Mouse (Mus musculus): ENCODE results near the gene Atcay. TPM values are rescaled to one million over a fixed set of nuclear protein-coding genes. Genes with fewer than 3 reads are reported as not detected.
A peak's percentile ranks its signal among the peaks of the same experiment; 100 is the strongest.

Gene Atcay
- polyA plus RNA-seq, 1 experiment from 2014 or later, result 2.2 TPM

GRCm38 (mm10) chr10:81249442-81249841 is 18.8 kb upstream of the Atcay start:
- DNase-seq (ENCODE audit: low spot score) (no peak), ATAC-seq (replicated peaks; ENCODE audit: low FRiP score, low TSS enrichment, low read depth) (no peak)
- Histone ChIP-seq H3K27me3 (replicated peaks; ENCODE audit: control insufficient read depth, insufficient read depth, low read length) (peaks cover 33% of the 10 kb centered on the region), H3K9me3 (ENCODE audit: control insufficient read depth, low read length) (no peaks in the 10 kb centered on the region), H3K4me2 (ENCODE audit: low read length) (no peak overlapping the region), H3K4me1 (replicated peaks; ENCODE audit: control insufficient read depth, insufficient read depth, low read length) (peaks cover 4% of the 10 kb centered on the region), H3K9ac (ENCODE audit: low read length) (no peak overlapping the region), H3K36me3 (ENCODE audit: control insufficient read depth, insufficient read depth, low read length) (no peaks in the 10 kb centered on the region), H3K27ac (ENCODE audit: low read depth) (no peak overlapping the region), H3K4me3 (ENCODE audit: low read depth, low read length) (no peak overlapping the region)
- WGBS, result 75% methylated on average over 8 of the region's 8 CpGs

DNA sequence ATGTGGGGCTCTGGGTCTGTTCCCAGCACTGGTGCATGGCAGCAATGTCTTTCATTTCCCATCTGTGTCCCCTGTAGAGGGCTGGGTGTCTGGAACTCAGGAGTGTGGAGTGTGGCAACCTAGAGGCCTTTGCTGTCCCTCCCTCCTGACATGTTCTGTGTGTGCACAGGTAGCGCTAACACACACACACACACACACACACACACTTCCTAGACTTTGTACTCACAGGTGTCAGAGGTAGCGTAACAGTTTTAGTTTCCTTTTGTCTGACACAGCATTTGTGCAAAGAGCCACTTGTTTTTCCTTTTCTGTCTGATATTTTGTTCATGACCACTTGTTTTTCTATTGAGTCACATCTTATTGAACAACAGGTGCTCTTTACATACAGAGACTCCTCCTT is 17.2 kb upstream of the Atcay start:
- no peak overlapping the region for H3K4me3 ChIP-seq (ENCODE audit: low read depth, low read length)
- WGBS, result 100% methylated on average over 2 of the region's 2 CpGs
- no peak overlapping the region for H3K9ac ChIP-seq (ENCODE audit: low read length)
- peaks cover 16% of the 10 kb centered on the region for H3K27me3 ChIP-seq (replicated peaks; ENCODE audit: control insufficient read depth, insufficient read depth, low read length)
- H3K36me3 ChIP-seq (ENCODE audit: control insufficient read depth, insufficient read depth, low read length), result no peaks in the 10 kb centered on the region
- H3K4me2 ChIP-seq (ENCODE audit: low read length), result no peak overlapping the region
- no peak for ATAC-seq (replicated peaks; ENCODE audit: low FRiP score, low TSS enrichment, low read depth)
- H3K9me3 ChIP-seq (ENCODE audit: control insufficient read depth, low read length), result no peaks in the 10 kb centered on the region
- H3K4me1 ChIP-seq (replicated peaks; ENCODE audit: control insufficient read depth, insufficient read depth, low read length), result peaks cover under 1% of the 10 kb centered on the region; the same call in 1 of the 2 replicates
- DNase-seq (ENCODE audit: low spot score), result no peak
- no peak overlapping the region for H3K27ac ChIP-seq (ENCODE audit: low read depth)

DNA sequence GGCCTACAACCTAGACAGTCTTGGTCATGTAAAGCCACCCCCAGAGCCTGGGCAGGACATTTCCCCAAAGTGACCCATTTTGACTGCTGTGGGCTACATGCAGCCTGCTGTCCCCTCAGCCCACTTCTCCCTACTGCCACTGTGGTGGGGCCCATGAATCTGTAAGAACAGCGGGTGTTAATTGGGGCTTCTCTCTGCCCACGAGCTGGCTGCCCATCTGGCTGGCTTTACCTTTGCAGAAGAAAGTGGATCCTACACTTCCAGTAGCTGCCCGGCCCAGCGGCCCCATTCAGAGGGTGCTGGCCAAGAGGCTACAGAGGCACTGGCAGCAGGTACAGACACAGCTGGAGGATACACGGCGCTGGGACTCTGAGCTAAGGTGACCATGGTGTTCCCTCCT is 14.5 kb upstream of the Atcay start:
- no peak for DNase-seq (ENCODE audit: low spot score)
- 88% methylated on average over 6 of the region's 6 CpGs for WGBS
- Histone ChIP-seq H3K9me3 (ENCODE audit: control insufficient read depth, low read length) (no peaks in the 10 kb centered on the region), H3K4me1 (replicated peaks; ENCODE audit: control insufficient read depth, insufficient read depth, low read length) (no peaks in the 10 kb centered on the region), H3K4me2 (ENCODE audit: low read length) (no peak overlapping the region), H3K27me3 (replicated peaks; ENCODE audit: control insufficient read depth, insufficient read depth, low read length) (peaks cover 11% of the 10 kb centered on the region), H3K36me3 (ENCODE audit: control insufficient read depth, insufficient read depth, low read length) (no peaks in the 10 kb centered on the region), H3K9ac (ENCODE audit: low read length) (no peak overlapping the region), H3K4me3 (ENCODE audit: low read depth, low read length) (no peak overlapping the region), H3K27ac (ENCODE audit: low read depth) (no peak overlapping the region)
- ATAC-seq (replicated peaks; ENCODE audit: low FRiP score, low TSS enrichment, low read depth), result no peak

GRCm38 (mm10) chr10:81244595-81244994 is 14.0 kb upstream of the Atcay start:
- no peaks in the 10 kb centered on the region for H3K9me3 ChIP-seq (ENCODE audit: control insufficient read depth, low read length)
- ATAC-seq (replicated peaks; ENCODE audit: low FRiP score, low TSS enrichment, low read depth), result peak; percentile 61
- no peak overlapping the region for H3K4me3 ChIP-seq (ENCODE audit: low read depth, low read length)
- DNase-seq (ENCODE audit: low spot score), result peak; percentile 94
- H3K36me3 ChIP-seq (ENCODE audit: control insufficient read depth, insufficient read depth, low read length), result no peaks in the 10 kb centered on the region
- 7% methylated on average over 17 of the region's 17 CpGs for WGBS
- no peak overlapping the region for H3K27ac ChIP-seq (ENCODE audit: low read depth)
- peaks cover 17% of the 10 kb centered on the region for H3K27me3 ChIP-seq (replicated peaks; ENCODE audit: control insufficient read depth, insufficient read depth, low read length)
- no peak overlapping the region for H3K4me2 ChIP-seq (ENCODE audit: low read length)
- no peaks in the 10 kb centered on the region; the same call in 1 of the 2 replicates for H3K4me1 ChIP-seq (replicated peaks; ENCODE audit: control insufficient read depth, insufficient read depth, low read length)
- H3K9ac ChIP-seq (ENCODE audit: low read length), result no peak overlapping the region

- peaks cover 21% of the 10 kb centered on the region for H3K27me3 ChIP-seq (replicated peaks; ENCODE audit: control insufficient read depth, insufficient read depth, low read length)
- no peaks in the 10 kb centered on the region; the same call in 1 of the 2 replicates for H3K4me1 ChIP-seq (replicated peaks; ENCODE audit: control insufficient read depth, insufficient read depth, low read length)
- no peaks in the 10 kb centered on the region for H3K36me3 ChIP-seq (ENCODE audit: control insufficient read depth, insufficient read depth, low read length)
- ATAC-seq (replicated peaks; ENCODE audit: low FRiP score, low TSS enrichment, low read depth) (0 out of 2 replicates have a peak, but pooled peaks have one; percentile 4), DNase-seq (ENCODE audit: low spot score) (no peak)
- H3K4me2 ChIP-seq (ENCODE audit: low read length), result no peak overlapping the region
- WGBS, result 74% methylated on average over 4 of the region's 4 CpGs
- H3K9me3 ChIP-seq (ENCODE audit: control insufficient read depth, low read length), result no peaks in the 10 kb centered on the region
- H3K9ac ChIP-seq (ENCODE audit: low read length), result no peak overlapping the region
- H3K4me3 ChIP-seq (ENCODE audit: low read depth, low read length), result no peak overlapping the region
- H3K27ac ChIP-seq (ENCODE audit: low read depth), result no peak overlapping the region
Observed at GRCm38 (mm10) chr10:81244146-81244545, 13.5 kb upstream of the Atcay start.

DNA sequence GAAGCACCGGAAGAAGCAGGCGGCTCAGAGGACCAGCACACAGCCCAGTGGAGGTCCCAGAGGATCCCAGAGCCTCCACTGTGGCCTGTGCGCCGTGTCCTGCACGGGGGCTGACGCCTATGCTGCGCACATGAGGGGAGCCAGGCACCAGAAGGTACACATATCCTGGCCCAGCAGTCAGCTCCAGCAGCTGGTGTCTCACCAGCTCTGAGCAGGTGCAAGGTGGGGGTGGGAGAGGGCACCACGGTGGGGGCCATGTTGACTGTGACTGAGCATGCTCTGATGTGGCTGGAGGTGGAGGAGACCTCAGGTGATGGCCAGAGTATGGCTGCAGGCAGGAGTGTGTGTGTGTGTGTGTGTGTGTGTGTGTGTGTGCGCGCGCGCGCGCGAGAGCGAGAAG is 11.4 kb upstream of the Atcay start:
- ATAC-seq (replicated peaks; ENCODE audit: low FRiP score, low TSS enrichment, low read depth), result no peak
- H3K9ac ChIP-seq (ENCODE audit: low read length), result no peak overlapping the region
- WGBS, result 89% methylated on average over 16 of the region's 16 CpGs

GRCm38 (mm10) chr10:81240876-81241275 is 10.2 kb upstream of the Atcay start:
- Histone ChIP-seq H3K4me1 (replicated peaks; ENCODE audit: control insufficient read depth, insufficient read depth, low read length) (no peaks in the 10 kb centered on the region; the same call in 1 of the 2 replicates), H3K36me3 (ENCODE audit: control insufficient read depth, insufficient read depth, low read length) (no peaks in the 10 kb centered on the region; the same call in 1 of the 2 replicates), H3K27me3 (replicated peaks; ENCODE audit: control insufficient read depth, insufficient read depth, low read length) (peaks cover 24% of the 10 kb centered on the region), H3K4me2 (ENCODE audit: low read length) (no peak overlapping the region), H3K4me3 (ENCODE audit: low read depth, low read length) (no peak overlapping the region), H3K27ac (ENCODE audit: low read depth) (no peak overlapping the region), H3K9me3 (ENCODE audit: control insufficient read depth, low read length) (no peaks in the 10 kb centered on the region), H3K9ac (ENCODE audit: low read length) (no peak overlapping the region)
- no peak for ATAC-seq (replicated peaks; ENCODE audit: low FRiP score, low TSS enrichment, low read depth)
- peak; percentile 84 for DNase-seq (ENCODE audit: low spot score)
- 26% methylated on average over 13 of the region's 13 CpGs for WGBS

More for the DNA sequence above, 11.4 kb upstream of the Atcay start:
- H3K4me2 ChIP-seq (ENCODE audit: low read length), result no peak overlapping the region
- H3K9me3 ChIP-seq (ENCODE audit: control insufficient read depth, low read length), result no peaks in the 10 kb centered on the region
- no peaks in the 10 kb centered on the region; the same call in 1 of the 2 replicates for H3K4me1 ChIP-seq (replicated peaks; ENCODE audit: control insufficient read depth, insufficient read depth, low read length)
- H3K27me3 ChIP-seq (replicated peaks; ENCODE audit: control insufficient read depth, insufficient read depth, low read length), result peaks cover 24% of the 10 kb centered on the region
- no peak for DNase-seq (ENCODE audit: low spot score)
- H3K27ac ChIP-seq (ENCODE audit: low read depth), result no peak overlapping the region
- no peak overlapping the region for H3K4me3 ChIP-seq (ENCODE audit: low read depth, low read length)
- no peaks in the 10 kb centered on the region; the same call in 1 of the 2 replicates for H3K36me3 ChIP-seq (ENCODE audit: control insufficient read depth, insufficient read depth, low read length)

DNA sequence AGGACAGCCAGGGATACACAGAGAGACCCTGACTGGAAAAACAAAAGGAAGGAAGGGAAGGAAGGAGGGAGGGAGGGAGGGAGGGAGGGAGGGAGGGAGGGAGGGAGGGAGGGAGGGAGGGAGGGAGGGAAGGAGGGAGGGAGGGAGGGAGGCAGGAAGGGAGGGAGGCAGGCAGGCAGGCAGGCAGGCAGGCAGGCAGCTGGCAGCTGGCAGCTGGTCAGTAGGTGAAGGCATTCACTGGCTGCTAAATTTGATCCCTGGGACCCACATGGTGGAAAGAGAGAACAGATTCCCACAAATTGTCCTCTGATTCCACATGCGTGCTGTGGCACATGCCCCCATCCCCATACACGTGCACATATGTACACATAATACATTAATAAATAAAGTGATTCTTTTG is 8.0 kb upstream of the Atcay start:
- ATAC-seq (replicated peaks; ENCODE audit: low FRiP score, low TSS enrichment, low read depth) (no peak), DNase-seq (ENCODE audit: low spot score) (no peak)
- H3K27ac ChIP-seq (ENCODE audit: low read depth), result no peak overlapping the region
- WGBS, result 52% methylated on average over 2 of the region's 2 CpGs
- H3K27me3 ChIP-seq (replicated peaks; ENCODE audit: control insufficient read depth, insufficient read depth, low read length), result peaks cover 24% of the 10 kb centered on the region
- no peak overlapping the region for H3K9ac ChIP-seq (ENCODE audit: low read length)
- H3K9me3 ChIP-seq (ENCODE audit: control insufficient read depth, low read length), result no peaks in the 10 kb centered on the region
- H3K4me3 ChIP-seq (ENCODE audit: low read depth, low read length), result no peak overlapping the region
- H3K4me2 ChIP-seq (ENCODE audit: low read length), result no peak overlapping the region
- peaks cover 4% of the 10 kb centered on the region for H3K4me1 ChIP-seq (replicated peaks; ENCODE audit: control insufficient read depth, insufficient read depth, low read length)
- no peaks in the 10 kb centered on the region; the same call in 1 of the 2 replicates for H3K36me3 ChIP-seq (ENCODE audit: control insufficient read depth, insufficient read depth, low read length)

DNA sequence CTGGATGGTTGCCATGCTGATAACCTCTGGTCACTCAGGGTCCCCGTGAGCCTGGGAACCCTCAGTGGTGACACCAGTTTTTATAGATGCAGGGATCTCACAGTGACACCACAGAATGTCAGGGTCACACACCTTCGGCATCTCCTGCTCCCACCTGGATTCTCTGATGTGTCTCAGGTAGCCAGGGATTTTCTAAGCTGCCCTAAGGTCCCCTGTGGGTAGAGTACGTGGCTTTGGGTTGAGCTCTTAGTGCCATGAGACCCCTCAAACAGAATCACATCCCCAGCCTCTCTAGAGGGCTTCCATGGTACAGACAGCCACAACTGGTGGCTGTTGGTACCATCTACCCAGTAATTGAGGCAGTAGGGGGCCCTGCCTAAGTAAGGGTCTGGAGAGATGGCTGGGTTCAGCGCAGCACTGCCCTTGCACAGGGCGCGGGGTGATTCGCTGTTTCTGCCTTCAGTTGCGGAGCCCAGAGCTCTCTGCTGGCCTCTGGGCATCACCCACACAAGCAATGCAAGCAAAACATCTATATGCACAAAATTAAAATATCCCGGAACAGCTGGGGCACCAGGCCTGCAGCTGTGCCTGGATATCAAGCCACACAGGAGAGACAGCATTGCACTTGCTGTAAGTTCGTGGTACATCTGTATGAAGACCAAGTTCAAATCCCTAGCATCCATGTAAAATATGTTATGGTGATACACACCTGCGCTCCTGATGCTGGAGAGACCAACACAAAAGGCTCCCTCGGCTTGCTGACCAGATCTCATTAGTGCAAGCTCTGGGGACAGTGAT is 6.0 kb upstream of the Atcay start:
- no peak overlapping the region for H3K27ac ChIP-seq (ENCODE audit: low read depth)
- ATAC-seq (replicated peaks; ENCODE audit: low FRiP score, low TSS enrichment, low read depth), result no peak
- H3K9me3 ChIP-seq (ENCODE audit: control insufficient read depth, low read length), result no peaks in the 10 kb centered on the region
- no peak overlapping the region for H3K4me3 ChIP-seq (ENCODE audit: low read depth, low read length)
- WGBS, result 84% methylated on average over 12 of the region's 12 CpGs
- peaks cover 9% of the 10 kb centered on the region for H3K4me1 ChIP-seq (replicated peaks; ENCODE audit: control insufficient read depth, insufficient read depth, low read length)
- no peaks in the 10 kb centered on the region; the same call in 1 of the 2 replicates for H3K36me3 ChIP-seq (ENCODE audit: control insufficient read depth, insufficient read depth, low read length)
- H3K4me2 ChIP-seq (ENCODE audit: low read length), result no peak overlapping the region
- no peak overlapping the region for H3K9ac ChIP-seq (ENCODE audit: low read length)
- no peak for DNase-seq (ENCODE audit: low spot score)
- peaks cover 24% of the 10 kb centered on the region for H3K27me3 ChIP-seq (replicated peaks; ENCODE audit: control insufficient read depth, insufficient read depth, low read length)

Data from intestine, embryonic 14.5 days (tissue).